Mouse (Mus musculus) neural tube, embryonic 10.5 days (tissue): ENCODE measurements around the gene 4933417A18Rik.
"Not testable (repeated sequence)": the region's sequence is repeated elsewhere in the genome, so short reads cannot be mapped to it uniquely, and the experiment has no call there.

ENCODE experiments used
- DNase-seq: peaks from one replicate; pipeline ENCODE4 v3.0.0-alpha.2; 2017; ENCODE audit warnings: low spot score; ENCODE audit errors: extremely low spot score

Gene 4933417A18Rik

DNA sequence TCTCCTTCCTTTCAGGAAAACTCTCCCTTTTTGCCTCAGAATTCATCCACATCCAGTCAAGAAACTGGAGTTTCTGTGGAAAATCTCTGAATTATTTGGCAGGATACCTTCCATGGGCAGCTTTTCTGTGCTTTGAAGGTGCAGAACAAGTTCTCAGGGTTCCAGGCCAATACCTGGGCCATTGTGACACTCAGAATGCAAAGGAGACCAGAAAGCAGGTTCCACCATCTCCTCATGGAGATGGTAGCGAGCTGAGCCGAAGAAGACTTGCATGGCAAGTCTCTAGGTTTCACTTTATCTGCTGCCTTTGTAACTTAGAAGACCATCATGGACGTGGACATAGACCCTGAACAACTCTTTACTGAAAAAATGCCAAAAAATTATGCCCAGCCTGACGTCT is at the start of gene 4933417A18Rik, which contains the start of gene Fam217a:
TSS of gene 4933417A18Rik (plus strand) at position 200 of the 400 bp plus-strand sequence.
TSS of gene Fam217a (minus strand) at position 101 of the 400 bp plus-strand sequence.
- DNase-seq, result no peak

DNA sequence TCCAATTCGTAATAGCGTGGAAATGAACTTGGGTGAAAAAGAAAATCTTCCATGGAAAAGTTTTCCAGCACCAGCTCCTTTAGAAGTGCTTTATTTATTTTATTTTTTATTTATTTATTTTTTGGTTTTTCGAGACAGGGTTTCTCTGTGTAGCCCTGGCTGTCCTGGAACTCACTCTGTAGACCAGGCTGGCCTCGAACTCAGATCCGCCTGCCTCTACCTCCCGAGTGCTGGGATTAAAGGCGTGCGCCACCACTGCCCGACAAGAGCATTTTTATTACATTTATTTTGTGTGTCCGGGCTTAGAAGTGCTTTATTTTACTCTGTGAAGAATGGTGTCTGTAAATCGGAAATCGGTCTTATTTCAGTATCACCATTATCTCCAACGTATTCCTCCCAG is 49.5 kb upstream of the 4933417A18Rik start:
- DNase-seq, result not testable (repeated sequence)

DNA sequence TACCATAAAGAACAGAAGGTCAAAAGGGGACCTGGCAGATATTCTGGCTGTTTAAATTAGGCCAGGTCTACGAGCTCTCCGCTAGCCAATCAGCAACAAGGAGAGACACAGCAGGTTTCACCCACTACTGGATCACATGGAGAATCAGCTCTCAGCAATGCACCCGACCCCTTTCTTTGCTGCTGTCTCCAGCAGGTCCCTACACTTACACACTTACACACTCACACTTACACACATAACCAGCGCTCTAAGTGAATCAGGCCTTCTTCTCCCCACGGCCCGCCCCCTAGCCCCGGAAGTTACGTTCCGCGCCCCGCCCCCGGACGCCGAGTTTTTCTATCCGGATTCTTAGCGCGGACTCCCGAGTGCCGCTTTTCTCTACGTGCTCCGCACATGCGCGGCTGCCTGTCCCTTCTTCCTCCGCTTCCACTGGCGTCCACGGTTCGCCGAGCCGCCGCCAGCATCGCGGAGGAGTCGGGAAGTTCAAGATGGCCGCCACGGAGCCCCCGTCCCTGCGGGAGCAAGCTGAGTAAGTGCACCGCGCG is 49.0 kb upstream of the 4933417A18Rik start, which contains the start of gene Prpf4b:
TSS of gene Prpf4b (plus strand) at position 137 of the 545 bp plus-strand sequence.
- peak; percentile 94 for DNase-seq

DNA sequence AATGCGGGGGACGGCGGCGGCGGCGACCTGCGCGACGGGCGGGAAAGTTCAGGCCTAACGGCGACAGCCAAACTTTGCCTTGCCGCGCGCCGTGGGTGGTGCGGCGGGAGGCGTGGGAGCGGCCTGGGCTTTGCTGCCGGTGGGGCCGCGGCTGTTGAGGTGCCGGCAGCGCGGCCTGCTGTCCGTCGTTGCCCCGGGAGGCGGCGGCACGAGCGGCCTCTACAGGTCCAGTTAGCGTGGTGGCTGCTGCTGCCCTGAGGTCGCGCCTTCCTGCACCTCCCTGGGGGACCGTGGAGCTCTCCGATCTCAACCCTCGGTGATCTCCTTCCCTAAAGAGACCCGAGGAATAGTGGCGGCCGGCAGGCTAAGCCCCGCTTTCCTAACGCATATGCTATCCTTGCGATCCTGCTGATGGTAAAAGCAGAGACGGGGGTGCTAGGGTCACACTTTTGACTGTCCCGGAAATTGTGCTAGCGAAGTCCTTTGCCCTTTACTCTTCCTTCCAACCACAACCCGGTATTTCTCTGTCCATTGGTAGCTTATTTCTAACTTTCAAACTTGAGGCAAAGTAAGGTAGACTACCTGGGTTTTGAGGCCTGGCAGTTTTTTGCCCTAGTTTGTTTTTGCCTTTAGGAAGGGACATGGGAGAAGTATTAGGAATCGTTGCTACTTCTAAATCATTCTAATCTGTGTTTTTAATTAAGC is 48.3 kb upstream of the 4933417A18Rik start:
- DNase-seq, result peak; percentile 71

DNA sequence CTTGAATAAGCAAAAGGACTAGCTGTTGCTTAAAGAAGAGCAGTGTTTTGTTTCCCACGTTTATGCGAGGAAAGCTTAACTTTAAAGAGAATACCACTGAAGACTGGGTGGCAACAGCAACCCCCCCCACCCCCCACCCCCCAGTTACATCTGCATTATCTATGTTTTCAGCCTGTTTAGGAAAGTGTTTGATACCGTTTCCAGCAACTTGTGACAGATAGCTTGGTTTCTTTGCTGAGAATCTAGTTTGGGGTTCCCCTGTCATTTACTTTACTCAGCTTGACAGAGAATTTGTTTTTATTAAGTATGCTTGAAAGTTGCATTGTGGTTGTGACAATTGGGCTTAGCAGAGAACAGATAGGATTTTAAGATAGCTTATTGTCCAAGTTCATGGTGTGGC is 47.7 kb upstream of the 4933417A18Rik start:
- DNase-seq, result no peak

DNA sequence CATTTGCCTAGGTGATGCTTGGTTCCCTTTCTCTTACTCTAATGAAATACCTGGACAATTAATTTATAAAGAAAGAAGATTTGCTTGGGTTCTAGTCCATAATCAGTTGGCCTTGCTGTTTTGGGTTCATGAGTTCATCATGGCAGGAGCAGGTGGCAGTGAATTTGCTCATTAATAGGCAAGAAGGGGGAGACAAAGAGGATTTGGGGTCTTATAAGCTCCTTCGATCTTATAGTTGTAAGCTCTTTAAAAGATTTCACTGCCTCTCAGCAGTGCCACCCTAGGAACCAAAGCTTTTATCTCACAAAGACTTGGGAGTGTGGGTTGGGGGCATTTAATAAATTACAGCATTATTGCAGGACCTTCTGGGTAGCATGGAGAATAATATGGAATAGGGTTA is 31.3 kb upstream of the 4933417A18Rik start:
- DNase-seq, result no peak

DNA sequence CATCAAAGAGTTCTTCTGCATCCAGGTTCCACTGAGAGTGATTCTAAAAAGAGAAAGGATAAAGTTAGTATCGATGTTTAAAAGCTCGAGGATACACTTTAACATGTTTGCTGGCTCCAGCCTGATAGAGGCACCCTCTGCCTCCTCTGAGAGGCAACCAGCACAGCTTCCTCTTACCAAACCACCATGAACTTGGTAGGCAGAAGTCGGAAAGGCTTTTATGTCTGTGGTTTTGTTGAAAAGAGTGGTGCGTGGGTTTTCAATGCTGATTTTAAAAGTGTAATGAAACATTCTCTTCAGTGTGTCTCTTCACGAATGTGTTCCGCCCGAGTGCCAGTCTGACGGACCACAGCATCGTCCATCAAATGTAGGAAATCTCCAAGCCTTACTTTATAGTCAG is 9.6 kb upstream of the 4933417A18Rik start:
- no peak for DNase-seq

DNA sequence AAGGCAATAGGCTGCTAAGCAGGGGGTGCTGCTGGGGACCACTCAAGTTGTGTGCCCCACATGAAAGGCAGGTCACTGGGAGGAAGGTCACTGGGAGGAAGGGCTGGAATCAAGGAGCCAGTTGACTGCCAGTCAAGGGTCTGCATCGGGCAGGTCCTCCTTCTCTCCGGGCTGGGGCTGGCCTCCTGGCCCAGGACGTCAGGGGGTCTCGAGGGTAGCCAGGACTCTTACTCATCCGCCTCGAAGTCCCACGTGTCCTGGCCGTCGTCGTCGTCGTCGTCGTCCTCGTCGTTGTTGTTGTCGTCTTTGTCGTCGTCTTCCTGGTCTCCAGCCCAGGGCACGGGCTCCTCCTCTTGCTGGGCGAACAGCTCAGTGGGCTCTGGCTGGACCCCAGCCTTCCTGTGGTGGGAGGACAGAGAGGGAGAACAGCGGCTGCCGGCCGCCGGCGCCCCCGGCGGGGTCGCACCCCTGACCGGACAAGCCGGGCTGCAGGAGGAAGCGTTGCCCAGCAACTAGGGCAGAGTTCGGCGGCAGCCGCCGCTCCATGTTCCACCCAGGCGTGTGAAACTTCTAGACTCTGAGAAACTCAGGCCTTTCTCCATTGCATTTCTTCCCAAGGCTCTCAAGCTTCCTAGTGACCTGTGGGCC is 7.6 kb upstream of the 4933417A18Rik start:
- DNase-seq, result peak; percentile 45

DNA sequence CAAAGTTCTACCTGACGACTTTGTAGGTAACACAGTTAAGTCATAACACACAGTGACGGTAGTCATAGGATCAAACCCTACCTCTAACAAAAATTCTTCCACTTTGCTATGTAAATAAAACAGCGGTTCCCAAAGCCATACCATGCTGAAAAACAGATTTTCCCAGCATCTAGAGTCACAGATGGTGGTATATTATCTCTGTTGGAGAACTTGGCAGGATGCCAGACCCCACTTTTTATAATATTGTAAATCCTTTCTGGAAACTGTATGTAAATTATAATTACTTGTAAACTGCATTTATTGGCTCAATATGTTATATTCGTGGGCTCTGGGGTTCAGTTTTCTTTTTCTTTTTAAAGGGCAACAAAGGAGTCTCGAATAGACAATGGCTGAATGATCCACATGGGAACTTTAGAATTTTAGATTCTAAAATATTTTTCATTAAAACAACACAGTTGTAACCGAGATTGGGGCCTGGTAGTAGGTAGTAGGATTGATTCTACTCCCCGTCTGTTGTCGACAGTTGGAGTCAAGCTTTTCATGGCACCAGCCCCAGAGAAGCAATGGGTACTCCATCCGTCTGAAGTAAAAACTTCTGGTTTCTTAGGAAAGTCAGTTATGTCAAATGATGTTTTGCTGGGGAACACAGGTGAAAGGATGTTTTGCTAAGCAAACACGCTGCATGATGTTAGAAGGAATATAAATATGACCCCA is 10.9 kb downstream of the 4933417A18Rik start:
- DNase-seq, result no peak

DNA sequence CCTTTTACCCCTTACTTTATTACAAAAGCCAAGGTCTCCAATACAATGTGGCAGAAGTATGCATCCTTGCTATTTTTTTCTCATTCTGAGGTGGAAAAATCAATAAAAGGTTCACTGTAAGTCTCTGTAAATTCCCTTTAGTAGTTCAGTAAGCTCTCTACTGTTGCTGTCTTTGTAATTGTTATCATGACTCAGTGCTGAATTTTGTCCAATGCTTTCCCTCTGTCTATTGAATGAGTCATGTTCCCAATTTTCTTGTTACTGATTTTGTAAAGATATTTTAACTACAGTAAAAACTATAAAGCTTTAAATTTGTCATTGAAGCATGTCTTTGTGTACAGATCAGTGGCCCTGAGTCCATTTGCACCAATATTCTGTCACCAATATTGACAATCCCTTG is 18.2 kb downstream of the 4933417A18Rik start:
- no peak for DNase-seq

DNA sequence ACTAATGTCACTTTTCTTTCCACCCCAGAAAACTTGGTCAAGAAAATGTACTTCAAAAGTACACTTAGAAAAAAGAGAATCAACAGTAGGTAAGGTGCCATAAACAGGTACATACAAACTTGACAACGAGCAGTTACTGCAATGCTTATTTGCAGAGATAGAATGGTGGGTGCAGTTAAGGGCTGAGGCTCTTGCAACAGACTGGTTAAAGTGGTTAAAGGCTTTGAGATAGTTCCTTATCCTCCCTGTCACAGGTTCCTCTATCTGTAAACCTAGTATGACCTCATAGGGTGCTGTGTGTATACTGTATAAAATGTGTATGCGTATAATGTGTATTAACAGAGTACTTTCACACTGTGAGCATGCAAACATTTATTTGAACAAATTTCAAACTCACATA is 27.2 kb downstream of the 4933417A18Rik start:
- DNase-seq, result not testable (repeated sequence)

DNA sequence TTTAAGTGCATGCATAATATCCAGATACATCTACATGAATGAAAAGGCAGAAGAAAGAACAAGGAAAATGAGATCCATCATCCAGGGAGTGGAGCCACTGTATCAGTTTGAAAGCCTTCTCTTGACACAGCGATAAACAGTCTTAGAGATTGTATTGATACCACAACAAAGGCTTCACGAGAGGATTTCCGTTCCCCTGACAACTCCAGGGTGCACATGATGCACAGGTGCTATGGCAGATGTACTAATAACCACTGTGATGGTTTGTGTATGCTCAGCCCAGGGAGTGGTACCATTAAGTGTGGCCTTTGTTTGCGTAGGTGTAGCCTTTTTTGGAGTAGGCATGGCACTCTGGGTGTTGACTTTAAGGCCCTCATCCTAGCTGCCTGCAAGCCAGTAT is 32.7 kb downstream of the 4933417A18Rik start:
- no peak for DNase-seq

DNA sequence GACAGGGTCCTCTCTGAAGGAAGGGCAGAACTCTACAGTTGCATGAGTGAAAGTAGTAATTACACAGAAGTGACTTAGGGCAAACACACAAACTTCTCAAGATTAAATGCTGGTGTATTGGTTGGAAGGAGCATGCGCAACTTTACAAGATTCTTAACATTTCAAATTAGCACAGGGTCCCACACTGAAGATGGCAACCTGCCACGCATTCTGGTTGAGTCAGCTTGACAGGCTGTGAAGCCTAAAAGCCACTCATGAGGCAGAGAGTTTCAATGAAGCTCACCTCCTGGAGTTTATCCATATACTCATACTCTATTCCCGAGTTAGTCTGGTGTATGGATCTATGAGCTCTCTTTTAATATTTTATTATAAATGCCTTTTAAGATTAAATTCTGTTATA is 33.9 kb downstream of the 4933417A18Rik start:
- DNase-seq, result not testable (repeated sequence)

DNA sequence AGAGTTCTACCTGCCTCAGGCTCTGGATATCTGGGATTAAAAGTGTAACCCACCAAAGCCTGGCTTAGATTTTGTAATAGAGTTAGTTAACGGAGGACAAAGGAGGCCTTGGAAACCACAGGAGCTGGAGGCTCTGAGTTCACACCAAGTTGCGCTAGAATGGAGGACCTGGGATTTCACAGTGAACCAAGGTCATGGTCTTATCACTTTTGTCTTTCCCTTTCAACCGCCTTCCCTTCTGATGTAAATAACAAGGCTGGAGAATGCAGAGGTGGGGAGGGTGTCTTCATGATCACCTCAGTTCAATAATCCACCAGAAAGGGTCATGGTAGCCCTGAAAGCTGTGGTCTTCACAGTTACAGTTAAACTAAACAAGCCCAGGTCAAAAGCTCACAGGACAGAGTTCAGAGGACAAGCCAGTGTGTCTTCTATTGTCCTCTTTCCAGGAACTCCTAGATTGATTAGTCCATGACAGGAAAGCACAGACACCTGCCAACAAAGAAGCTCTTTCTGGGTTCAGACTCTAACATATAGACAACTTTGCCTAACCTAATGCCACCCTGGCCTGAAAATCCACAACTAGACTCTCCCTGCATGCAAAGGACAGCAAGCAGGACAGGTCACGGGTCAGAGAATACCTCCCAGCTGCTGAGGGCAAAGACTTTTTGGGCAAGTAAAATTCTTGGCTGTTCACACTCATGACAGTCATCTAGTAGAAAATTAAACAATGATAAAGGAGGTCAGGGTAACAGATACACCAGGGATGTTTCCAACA is 37.0 kb downstream of the 4933417A18Rik start:
- no peak for DNase-seq

DNA sequence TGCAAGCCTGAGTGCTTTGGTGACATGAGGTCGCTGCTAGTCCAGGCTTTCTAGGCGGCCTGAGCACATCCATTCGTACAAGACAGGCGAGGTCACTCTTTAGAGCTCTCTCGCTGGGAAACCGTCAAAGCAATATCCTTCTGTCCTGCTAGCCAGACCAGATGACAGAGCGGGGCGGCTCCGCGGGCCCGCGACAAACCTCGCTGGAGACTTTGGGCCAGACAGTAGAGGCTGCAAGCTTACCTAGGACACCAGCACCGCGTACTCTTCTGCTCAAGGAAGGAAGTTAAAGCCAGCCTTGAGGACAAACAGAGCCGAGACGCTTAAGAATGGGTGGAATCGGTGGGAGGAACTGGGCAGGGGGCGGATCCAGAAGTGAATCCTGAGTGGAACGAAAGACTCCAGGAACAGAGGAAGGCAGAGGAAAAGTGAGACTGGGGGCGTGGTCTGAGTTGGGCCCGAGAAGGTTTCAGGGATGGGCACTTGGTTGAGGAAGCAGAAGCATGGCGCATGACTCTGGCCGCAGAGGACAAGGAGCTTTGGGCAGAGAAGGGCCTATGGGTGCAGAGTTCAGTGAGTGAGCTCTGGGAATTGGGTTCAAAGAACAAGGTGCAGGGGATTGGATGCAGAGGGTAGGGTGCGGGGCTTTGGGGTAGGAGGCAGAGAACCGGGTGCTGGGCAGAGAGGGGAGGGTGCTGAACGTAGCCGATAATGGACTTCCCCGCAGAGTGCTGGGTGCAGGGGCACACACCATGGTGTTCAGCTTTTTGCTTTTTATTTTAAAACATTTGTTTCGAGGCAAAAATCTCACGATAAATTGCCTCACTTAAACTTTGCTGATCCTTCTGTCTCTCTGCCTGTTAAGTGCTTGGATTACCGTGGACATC is 39.5 kb downstream of the 4933417A18Rik start, which contains the start of gene Eci3:
TSS of gene Eci3 (minus strand) at position 300 of the 887 bp plus-strand sequence.
- peak; percentile 63 for DNase-seq

DNA sequence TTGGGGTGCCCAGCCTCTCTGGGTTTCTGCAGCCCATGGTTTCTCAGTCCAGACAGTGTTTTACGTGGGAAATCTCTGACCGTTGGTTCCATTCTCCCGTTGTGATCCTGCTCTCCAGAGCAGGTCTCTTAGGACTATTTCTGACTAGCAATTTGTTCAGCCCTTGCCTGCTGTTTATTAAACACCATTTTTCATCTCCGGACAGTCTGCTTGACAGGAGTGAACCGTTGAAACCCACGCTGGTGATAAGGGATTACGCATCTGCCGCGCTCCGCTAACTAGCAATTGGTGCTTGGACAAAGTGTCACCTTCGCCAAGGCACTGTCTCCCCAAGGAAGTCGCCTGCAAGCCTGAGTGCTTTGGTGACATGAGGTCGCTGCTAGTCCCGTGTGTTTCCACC is 40.2 kb downstream of the 4933417A18Rik start:
- peak; percentile 28 for DNase-seq

DNA sequence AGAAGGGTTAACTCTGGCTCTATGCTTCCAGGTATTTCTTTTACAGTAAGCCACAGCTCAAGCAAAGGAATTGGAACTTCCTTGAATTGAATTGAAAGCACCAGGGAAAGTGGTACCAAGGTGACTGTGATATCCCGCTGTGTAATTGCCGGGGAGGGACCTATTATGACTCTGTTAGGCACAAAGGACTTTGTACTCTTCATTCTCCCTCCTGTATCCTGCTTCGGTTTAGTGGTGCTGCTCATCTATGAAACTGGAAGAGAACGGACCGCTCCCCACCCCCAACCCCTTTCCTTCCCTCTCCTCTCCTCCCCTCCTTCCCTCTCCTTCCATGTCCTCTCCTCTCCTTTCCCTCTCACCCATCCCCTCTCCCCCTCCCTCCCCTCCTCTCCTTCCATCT is 40.7 kb downstream of the 4933417A18Rik start:
- DNase-seq, result no peak

DNA sequence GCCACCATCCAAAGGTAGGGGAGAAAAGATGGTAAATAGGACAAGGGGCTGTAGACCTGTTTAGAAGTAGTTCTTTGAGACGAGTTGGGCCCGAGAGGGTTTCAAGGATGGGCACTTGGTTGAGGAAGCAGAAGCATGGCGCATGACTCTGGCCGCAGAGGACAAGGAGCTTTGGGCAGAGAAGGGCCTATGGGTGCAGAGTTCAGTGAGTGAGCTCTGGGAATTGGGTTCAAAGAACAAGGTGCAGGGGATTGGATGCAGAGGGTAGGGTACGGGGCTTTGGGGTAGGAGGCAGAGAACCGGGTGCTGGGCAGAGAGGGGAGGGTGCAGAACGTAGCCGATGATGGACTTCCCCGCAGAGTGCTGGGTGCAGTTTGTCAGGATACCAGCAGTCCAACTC is 41.4 kb downstream of the 4933417A18Rik start:
- DNase-seq, result not testable (repeated sequence)

DNA sequence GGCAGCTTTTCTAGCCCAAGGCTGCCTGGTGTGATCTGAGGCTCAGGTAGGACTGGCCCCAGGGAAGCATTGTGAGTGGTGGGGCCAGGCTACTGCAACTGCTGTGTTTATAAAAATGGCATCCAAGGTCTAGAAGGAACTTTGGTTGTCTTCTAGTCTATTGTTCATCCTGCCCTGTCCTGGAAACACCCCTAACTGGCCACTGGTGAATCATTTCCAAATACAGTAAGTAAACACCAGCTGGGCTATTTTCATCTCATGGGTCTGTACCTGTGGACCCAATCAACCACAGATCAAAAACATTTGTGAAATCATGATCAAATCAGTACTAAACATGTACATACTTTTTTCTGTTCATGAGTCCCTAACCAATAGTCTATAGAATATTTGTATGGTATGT is 48.2 kb downstream of the 4933417A18Rik start:
- DNase-seq, result not testable (repeated sequence)

DNA sequence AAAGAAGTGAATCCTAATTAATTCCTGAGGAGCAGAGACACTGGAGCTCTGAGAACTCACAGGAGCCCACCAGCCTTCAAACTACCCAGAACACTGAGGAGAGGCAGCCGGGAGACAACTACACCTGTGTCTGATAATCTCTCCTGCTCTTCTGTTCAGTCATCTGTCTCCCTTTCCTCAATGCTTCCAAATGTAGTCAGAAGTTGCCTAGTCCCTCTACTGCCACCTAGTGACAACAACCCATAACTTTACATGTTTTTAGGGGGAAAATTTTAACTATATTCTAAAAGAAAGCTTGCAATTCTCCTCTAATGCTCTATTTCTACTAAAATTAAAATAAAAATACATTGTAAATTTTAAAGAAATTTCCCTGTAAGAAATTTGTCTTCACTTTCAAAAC is 48.9 kb downstream of the 4933417A18Rik start:
- DNase-seq, result no peak
